Mouse (Mus musculus) ovary, adult 18-20 months (tissue): ENCODE measurements at regions not wholly inside any gene's neighbourhood (a gene's known extent, or its start where the extent isn't known, plus 50 kb on each side); places are given as distances from the start of the nearest gene placed in this dataset.
"Not testable (repeated sequence)": the region's sequence is repeated elsewhere in the genome, so short reads cannot be mapped to it uniquely, and the experiment has no call there.

Experiments
- DNase-seq: peaks from one replicate; pipeline ENCODE4 v3.0.0; 2022; ENCODE audit warnings: low spot score, mixed read lengths

DNA sequence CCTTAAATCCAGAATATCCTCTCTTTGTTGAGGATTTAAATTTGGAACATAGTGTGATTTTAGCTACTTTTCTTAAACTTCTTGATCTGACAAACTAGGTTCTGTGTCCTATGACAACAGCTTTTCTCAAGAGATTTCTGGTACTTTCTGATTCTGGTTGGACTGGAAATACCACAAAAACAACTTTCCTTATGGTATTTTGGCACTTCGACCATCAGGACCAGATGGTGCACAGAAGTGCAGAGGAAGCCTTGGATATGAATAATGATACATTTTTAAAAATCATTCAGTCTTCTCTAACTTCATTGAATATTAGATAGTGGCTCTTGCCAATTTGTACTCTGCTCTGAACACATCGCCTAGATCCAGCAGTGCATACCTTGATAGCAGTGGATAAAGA, 303.8 kb upstream of the Flrt2 start:
- DNase-seq = no peak

DNA sequence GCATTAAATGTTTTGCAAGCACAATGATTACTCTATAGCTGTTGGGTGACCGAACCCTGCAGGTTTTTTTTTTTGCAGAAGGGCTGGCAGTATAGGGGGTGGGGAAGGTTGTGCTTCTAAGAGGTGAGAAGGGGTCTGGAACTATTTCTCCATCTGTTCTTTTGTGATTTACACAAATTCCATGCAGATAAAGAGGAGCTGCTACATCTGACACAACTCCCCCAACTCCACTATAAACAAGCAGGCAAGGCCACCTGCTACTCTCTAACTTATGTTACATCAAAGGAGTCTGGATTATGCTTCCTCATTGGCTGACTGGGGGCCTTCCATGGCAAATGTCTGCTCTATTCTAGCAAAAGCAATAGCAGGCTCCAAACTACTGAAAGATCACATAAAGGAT, 299.2 kb upstream of the Flrt2 start:
- no peak for DNase-seq

DNA sequence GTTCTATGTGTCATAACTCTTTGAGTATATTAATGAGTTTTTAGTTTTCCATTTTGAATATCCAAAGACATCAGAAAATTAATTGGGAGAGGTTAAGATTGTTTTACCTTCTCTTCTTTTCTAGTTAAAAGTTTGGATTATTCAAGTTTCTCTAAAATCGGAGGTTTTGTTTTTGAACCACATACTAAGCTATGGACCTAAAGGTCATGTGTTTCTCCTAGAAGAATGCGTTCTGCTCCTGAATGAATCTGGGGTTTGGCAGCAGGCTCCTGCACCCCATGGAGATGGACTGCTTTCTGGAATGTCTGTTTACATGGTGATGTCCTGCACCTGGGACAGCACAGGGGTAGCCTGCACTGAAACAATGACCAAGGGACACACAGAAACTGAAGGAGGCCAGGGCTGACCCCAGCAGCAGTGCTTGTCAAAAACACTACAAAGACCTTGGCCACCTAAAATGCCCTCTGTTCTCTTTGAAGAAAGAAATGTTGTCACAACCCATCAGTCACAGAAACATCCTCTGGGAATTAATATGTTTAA, 297.0 kb upstream of the Flrt2 start:
- DNase-seq = no peak

DNA sequence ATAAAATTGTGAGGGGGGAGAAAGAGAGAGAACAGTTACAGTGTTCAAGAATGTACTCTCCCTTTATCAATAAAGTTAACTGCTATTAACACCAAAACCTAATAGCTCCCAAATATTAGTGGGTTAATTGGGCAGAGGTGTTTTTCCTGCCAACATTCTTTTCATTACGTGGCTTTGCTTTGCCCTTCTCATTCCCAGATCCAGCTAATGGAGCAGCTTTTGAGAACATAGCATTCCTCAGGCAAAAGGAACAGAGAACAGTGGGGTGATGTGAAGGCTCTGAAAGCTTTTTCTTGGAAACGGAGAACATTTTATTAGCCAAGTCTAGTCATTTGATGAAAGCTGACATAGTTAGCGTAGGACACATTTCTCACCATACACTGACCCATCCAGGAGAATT, 271.2 kb upstream of the Flrt2 start:
- DNase-seq = no peak

DNA sequence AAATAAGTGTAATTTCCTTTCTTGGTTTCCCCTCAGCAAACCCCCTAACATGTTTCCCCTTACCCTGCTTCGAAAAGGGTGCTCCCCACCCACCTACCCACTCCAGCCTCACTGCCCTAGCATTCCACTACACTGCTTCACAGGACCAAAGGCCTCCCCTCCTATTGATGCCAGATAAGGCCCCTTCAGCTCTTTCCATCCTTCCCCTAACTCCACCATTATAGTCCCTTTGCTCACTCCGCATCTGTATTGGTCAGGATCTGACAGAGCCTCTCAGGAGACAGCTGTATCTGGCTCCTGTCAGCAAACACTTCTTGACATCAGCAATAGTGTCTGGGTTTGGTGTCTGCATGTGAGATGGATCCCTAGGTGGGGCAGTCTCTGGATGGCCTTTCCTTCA, 267.3 kb upstream of the Flrt2 start:
- no peak for DNase-seq

DNA sequence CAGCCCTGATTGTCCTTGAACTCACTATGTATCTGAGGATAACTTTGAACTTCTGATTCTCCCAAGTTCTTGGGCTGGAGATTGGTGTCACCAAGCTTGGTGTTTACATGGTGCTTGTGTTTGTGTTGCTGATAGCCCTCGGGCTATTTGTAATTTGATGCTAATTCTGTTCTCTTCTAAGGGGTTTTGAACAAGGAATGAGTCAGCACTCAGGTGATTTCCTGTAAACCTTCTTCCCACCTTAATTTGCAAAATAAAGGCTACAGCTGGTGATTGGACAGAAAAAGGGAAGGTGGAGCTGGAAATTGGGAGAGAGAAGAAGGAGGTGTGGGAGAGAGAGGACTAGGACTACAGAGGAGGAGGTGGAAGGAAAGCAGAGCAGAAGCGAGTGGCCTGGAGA, 254.8 kb upstream of the Flrt2 start:
- no peak for DNase-seq

DNA sequence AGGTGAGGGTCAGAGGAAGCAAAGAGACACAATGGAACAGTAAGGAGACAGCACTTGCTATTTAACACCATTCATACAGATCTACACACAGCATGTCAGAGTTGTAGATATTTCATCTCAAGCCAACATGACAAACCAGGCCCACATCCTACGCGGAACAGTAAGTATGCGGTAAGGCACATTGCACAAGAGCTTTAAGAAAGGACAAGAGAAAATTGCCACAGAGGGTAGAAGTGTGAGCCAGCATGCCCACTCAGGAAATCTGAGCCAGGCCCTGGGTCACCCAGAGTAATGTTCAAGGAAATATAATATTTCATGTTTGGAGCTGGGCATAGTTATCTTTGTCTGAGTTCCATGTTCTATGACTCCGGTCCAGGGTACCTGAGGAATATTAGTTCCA, 234.5 kb upstream of the Flrt2 start:
- DNase-seq = no peak

DNA sequence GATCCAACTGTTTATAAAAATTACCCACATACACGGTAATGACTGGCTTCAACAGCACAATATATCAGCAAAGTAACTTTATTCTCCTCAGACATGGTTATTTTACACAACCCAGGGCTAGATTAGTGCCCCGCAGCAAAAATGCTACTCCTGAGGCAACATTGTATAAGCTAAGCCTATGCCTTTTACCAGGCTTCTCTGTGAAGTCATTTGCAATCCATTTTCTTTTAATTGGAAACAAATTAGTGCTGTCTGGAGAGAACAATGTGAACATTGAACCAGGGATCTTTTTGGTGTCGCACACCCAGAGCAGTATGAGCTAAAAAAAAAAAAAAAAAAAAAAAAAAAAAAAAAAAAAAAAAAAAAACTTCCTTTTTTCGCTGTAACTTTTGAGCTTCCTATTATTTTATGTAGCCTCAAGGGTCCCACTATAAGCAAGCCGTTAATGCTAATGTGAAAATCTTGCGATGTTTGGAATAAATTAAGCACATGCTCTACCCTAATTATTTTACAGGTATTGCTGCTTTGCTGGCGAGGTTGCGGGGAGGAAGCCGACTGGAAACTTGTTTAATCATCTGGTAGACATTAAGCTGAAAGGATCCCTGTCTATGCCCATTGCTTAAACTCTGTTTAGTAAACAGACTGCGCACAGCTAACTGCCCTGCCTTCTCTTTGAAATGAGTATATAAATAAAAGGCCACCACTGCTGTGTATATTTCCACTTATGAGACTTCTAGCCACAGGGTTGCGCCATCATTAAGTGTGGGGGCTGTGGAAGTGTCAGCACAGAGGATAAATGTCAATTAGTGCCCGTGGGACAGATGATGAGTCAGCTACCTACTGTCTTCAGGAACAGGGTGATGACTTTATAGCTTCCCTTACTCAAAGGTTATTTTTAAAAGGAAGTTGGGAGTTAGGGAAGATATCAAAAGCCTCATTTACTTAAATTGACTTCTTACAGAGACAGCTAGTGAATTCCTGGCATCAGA, 225.2 kb upstream of the Flrt2 start:
- no peak for DNase-seq

DNA sequence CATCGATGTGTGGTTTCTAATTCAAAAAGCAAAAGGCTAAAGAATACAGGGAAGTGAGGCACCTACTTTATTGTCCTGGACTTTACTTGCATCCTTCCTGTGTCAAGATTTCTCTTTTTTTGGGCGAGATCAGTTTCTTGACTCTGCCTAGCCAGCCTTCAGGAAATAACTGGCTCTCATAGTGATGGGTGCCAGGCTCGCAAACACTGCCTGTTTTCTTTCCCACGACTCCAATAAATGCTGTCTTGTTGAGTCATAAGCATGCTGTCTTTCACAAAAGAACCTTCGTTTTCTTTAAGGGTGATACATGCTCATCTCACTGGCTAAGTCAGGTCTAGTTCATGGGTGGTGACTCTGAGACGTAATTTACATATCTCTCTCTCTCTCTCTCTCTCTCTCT, 222.1 kb upstream of the Flrt2 start:
- no peak for DNase-seq

DNA sequence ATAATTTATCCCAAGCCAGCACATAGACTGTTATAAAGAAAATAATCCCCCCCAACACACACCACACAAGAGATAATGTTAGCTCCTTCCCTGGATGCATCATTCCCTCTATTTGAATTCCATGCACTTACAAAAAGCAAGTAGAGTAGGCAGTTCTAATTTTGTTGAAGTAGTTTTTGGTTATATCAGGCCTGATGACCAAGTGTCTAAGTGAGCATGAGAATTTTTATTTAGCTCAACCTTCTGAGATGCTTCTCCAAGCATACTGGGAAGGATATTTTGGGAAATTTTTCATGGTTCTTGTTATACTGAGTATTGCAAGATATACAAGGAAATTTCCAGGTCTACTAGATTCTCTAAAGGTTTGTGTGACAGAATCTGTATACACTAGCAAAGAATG, 205.5 kb upstream of the Flrt2 start:
- no peak for DNase-seq

DNA sequence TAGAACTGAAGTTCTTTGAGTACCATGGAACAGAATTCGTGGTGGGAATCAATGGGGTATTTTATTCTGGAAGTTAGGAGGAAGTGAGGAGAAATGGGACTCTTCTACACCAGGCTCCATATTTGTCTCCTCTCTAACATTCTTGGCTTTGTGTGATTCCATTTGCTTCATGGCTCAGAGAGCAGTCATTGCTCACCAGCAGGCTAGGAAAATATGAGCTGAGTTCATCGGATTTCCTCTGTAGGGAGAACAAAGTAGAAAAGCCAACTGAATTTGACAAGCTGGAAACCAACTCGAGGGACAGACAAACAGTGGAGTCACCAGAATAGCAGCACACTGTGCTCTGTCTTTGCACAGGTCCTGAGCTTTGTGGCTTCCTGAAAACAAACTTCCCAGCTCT, 203.7 kb upstream of the Flrt2 start:
- no peak for DNase-seq

DNA sequence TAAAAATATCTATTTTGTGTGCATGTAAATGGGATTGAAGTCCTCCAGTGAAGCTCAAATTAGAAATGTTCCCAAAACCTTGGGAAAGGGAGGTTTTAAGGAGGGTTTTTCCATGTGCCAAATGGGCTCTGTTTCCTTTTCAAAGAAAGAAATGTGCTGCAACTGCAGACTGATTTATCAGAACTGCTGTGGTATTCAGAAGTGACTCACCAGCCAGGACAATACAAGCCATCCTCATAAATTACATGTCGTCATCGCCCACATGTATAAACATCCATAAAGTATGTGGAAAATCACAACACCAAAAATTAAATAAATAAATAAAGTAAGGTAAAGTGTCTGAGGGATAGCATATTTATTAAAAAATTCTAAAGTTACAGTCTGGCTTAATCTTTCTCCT, 202.7 kb upstream of the Flrt2 start:
- no peak for DNase-seq

DNA sequence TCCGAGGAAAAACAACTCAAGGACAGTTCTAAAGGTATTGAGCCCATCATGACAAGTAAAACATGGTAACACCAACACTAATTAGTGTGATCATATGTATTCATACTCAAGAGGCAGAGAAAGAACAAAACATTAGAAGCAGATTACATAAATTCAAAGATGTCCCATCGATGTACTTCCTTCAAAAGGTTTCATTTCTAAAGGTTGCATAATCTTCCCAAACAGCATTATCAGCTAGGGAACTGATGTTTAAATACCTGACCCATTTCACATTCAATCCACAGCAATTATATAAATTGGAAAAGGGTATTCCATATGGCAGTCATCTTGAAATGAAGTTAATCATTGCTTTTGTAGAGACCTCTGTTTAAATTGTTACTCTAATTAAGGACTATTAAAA, 202.2 kb upstream of the Flrt2 start:
- DNase-seq = no peak

DNA sequence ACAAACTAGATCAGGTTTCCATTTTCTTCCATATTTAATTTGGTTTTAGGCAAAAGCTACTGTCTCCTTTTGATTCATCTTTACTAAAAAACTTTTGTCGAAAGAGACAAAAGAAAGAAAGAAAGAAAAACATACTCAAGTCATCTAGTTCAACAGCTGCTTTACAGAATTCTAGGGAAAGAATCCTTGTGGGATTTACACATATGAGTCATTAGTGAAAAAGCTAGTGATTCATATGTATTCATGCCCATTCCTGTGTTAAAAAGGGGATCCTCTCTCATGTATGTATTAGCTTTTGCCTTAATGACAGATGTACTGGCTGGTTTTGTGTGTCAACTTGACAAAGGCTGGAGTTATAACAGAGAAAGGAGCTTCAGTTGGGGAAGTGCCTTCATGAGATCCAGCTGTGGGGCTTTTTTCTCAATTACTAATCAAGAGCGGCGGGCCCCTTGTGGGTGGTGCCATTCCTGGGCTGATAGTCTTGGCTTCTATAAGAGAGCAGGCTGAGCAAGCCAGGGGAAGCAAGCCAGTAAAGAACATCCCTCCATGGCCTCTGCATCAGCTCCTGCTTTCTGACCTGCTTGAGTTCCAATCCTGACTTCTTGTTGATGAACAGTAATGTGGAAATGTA, 200.1 kb upstream of the Flrt2 start:
- not testable (repeated sequence) for DNase-seq

DNA sequence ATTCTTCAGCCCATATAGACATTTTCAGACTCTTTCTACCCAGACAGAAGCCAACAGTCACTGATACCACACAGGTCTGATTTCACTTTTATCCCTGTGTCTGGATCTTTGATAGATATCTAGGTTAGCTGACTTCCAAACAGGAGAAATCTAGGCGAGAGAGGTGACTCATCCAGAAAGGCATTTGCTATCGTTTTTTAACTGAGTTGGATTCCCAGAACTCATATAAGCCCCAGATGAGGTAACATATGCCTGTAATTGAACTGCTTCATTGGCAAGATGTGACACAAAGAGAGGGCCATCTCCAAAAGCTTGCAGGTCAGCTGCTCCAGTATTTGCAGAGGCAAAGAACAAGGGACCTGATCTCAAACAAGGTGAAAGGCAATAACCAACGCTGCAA, 190.6 kb upstream of the Flrt2 start:
- DNase-seq = no peak

DNA sequence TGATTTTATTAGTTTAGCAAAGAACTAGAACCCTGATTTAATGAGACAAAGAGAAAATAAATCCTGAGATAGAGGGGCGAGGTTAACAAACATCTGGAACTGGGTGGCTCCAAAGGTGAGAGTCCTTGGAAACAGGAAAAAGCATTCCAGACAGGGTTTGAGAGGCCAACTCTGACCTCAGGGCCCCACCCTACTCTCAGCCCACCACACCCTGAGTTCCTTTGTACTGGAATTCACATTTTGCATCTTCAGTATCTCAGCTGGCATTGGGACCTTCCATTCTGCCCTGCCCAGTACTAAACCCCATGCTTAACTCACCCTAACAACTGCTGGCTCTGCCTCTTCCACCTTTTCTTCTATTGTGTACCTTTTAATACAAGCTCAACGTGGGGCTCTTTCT, 172.0 kb upstream of the Flrt2 start:
- no peak for DNase-seq

DNA sequence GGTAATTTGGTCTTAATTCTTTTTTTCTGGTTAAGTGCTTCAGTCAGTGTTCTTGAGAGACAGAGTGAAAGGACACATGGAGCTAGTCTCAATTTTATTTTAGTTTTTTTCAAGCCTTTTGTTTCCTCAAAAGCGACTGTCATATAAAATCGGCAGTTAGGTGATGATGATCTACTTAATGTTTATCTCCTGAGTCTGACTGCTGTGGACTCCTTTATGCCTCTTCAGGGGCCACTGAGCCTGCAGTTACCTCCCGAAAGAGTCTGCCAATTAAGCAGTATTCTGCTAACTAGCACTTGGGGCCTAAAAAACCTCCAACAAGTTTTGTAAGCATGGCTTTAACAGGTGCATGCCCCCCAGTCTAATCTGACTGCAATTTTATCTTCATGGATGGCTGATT, 170.0 kb upstream of the Flrt2 start:
- DNase-seq = no peak

DNA sequence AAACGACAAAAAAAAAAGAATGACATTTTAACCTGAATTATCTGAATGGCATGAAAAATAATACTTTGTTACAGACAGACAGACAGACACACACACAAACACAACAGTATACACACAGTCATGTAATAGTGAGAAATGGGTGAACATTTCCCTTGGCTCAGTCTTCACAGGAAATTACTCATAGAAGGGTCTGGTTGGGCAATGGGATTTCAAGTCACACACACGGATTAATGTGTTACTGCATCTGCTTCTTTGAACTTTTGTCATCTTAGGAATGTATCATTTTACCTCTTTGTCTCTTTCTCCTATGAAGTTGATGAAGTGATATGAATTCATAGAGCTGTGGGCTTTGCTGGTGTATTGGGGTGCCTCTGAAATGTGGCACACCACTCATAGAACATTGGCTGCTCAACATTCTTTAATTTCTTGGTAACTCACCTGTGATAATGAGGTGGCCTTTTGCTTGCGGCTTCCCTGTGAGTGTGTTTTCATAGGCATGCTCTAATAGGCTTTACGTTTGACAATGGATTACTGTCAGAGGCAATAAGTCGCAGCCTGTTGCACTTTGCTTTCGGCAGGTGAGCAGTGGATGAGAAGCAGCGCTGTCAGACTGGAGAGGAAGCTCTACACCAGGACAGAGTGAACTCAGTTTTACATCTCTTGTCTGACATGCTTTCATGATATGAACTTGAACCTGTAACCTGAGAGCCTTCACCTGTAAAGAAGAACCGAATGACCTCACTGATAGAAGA, 158.0 kb upstream of the Flrt2 start:
- no peak for DNase-seq

DNA sequence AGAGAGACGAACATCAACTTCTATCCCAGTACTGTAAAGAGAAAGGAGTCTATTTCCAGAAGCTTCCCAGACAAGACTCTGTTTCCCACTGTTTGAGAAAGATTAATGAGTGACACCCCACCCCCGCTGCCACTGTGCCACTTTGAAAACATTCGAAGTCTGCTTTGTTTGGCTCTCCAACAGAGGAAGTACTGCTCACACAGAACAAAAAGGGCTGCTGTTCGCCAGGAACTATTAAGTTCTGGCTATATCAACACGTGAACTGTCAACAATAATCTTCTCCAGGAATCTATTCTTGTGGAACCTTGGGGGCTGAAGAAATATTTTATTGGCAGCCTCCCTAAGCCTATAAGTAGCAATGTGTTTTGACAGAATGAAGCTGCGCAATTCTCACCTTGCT, 144.7 kb upstream of the Flrt2 start:
- no peak for DNase-seq

DNA sequence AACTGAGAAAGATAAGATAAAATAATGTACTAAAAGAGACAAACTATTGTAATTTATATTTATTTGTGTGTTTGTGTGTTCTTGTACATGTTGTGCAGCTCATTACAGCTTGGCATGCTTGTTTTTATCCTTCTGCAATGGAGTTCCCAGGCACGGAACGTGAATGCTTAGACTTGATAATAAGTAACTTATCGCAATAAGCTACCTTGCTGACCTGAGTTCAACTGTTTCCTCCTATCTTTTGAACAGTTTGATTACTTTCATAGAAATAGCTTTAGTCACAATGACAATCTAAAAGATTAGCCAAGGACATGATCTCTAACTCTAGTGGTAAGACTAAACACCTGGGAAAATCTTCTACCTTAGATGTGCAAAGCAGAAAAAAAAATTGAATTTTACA, 138.9 kb upstream of the Flrt2 start:
- DNase-seq = no peak

DNA sequence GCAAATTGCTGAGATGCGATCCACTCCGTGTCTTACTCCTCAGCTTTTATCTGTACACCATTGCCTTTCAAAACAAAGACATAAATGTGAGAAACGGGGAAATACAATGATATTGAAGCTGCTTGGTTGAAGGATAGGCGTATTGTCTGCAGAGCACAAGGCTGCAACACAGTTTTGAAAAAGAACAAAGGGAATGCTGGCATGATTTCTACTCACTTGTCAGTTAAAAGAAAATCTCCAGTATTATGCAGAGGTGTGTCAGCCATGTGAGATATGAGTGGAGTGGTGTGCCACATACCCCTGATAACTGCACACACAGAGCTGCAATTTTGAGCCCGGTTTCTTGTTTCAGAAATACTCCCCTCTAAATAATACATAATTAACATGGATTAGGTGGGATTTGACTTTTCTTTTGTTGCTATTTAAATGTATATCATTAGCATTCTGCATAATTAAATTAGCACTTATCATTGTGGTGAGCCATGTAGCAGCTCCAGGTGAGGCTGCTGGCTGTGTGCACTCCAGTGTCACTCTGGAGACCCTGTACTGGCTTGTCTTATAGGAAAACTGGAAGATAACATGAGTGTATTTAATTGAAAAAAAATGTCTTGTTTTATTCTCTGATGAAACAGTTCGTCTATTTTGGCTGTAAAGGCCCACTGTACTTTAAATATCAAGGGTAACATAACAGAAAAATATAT, 133.2 kb upstream of the Flrt2 start:
- no peak for DNase-seq

DNA sequence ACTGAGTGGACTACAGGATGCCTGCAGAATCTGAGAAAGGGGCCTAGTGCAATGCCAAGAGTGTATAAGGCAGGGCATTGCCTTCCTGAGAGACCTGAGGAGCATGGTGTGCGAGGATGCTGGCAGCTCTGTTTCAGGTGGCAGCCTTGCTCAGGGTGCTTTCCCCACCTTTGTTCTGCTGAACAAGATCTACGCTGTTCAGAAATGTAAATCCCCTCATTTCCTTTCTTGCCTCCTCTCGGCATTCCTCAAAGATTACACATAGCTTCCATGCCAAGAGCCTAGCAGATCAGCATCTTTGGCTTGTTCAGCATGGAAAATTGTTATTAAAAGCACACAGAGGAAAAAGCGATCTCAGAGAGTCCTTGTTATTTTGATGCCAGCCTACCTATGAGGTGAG, 128.6 kb upstream of the Flrt2 start:
- no peak for DNase-seq
